Mouse (Mus musculus) testis, postnatal 14 days (tissue): ENCODE data around the gene Sipa1l1.
"Not testable (repeated sequence)": the region's sequence is repeated elsewhere in the genome, so short reads cannot be mapped to it uniquely, and the experiment has no call there.

Source experiments
- DNase-seq: peaks from one replicate; pipeline ENCODE4 v3.0.0; 2021; ENCODE audit warnings: low spot score

Gene Sipa1l1

DNA sequence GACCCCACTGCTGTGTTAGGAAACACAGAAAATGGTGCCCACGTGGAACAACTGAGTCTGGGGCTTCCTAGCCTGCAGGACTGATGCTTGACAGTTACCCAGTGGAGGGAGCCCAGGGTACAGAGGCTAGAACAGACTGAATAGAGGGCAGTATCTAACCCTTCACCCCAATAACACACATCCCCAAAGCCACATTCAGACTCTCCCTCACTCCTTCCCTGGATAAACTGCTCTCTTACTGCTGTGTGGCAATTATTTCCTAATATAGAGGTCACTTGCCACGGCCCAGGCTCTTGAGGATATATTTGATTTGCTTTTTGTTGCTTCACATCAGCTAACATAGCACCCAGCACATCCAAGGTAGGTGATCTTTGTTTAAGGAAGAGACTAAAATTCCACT lies 307.5 kb downstream of the Sipa1l1 start:
- no peak for DNase-seq

DNA sequence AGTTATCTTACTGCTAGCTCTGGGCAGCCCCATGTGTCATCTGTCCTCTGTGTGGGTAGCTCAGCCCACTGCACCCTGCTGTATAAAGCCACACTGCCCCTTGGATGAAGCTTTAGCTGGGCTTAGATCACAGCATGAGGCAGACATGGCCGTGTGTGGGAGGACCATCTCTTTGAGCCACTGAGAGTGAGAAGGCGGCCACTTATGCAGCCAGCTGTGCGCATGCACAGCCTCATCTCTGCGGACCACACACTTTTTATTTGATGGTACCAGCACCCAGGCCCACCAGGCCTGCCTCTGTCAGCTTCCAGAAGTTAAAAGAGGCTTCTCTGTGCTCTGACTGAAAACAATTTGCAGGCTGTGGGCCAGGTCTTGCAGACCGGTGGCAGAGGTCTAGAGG lies 308.7 kb downstream of the Sipa1l1 start:
- DNase-seq = no peak

DNA sequence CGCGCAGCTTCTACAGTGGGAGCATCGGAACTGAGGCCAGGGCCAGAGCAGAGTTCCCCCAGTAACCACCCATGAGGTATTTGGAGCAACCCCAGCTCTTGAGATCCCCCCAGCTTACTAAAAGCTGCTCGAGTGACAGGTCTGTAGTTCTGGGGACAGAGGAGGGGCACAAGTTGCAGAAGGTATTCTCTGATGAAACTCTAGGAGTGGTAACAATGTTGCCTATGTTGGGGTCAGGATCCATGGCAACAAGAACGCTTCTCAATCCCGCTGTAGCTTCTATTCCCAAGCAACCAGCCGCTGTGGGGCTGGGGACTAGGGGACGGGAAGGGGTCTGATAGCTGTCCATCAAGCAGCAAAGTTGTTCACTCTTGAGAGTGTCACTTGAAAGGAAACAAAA lies 309.1 kb downstream of the Sipa1l1 start:
- peak; percentile 32 for DNase-seq

DNA sequence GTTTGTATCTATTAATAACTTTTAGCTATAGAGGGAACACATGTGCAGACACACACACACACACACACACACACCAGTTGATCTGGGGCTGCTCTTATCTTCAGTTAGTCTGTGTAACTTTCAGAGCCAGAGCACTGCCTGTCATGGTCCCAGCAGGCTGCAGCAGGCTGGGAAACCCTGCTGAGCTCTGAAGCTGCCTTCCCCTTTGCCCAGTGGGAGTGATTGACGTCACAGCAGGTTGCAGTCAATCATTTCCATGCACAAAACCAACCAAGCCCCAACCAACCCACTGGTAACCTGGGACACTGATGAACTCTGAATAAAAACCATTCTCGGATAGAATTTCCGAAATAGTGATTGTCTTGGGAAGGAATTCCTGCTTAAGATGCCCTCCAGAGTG lies 310.3 kb downstream of the Sipa1l1 start:
- DNase-seq = no peak

- DNase-seq = not testable (repeated sequence)
Observed at GRCm38 (mm10) chr12:82480425-82480824, 311.3 kb downstream of the Sipa1l1 start.

- no peak for DNase-seq
Observed at GRCm38 (mm10) chr12:82485466-82485865, 316.3 kb downstream of the Sipa1l1 start.

DNA sequence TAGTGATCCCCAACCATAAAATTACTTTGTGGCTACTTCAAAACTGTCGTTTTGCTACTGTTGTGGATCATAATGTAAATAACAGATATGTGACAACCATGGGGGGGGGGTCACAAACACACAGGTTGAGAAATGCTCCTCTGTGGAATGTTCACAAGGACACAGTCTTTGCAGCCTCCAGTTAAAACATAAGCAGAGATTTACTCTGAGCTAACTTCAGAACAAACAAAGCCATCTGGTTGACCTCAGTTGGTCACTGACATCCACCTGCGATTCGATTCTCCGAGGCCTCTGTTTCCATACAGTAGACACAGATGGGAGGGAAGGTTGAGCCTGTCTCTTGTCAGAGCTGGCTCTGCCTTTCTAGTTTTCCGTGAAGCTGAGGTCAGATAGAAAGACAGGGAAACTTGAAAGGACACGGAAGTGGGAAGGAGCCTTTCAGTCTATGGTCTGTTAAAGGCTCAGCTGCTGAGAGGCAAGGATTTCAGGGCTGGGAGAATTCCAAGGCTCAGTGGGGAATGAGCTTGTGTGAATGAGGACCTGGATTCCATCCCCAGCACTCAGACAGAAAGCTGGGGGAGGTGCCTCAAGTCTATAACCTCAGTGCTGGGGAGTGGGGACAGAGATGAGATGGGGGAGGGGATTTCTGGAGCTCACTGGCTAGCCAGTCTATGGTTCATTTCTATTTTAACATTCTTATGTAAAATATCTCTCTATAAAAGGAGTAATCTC lies 317.9 kb downstream of the Sipa1l1 start:
- DNase-seq = no peak

DNA sequence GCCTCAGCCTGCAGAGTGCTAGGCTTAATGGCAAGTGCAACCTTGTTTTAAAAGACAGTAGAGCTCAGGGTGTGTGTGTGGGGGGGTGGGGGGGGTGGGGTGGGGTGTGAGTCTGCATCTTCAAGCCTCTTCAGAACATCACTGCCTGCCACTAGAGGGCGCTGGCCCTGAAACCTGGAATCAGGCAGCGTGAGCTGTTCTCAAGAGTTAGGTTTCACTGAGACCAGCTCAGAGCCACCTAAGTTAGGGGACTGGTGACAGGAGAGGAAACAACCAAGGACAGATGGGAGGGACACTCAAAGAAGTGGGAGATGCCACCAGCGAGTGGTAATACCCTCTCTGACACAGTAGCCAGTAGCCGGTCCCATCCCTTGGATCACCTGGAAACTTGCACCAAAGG lies 320.0 kb downstream of the Sipa1l1 start:
- DNase-seq = no peak

GRCm38 (mm10) chr12:82489621-82490020 lies 320.5 kb downstream of the Sipa1l1 start:
- no peak for DNase-seq

DNA sequence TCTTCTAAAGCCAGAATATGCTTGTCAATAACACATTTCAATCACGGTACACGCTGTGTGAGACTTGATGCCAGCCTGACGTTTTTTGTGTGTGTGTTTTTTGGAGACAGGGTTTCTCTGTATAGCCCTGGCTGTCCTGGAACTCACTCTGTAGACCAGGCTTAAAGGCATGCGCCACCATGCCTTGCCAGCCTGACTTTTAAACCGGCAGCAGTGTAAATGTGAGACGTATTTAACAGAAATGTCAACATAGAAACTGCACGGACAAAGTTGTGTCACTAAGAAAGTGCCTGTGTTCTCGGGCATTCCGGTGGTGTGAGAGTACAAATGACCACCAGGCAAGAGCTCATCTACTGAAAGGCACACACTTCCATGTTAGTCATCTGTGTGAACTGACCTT lies 323.3 kb downstream of the Sipa1l1 start:
- no peak for DNase-seq

- DNase-seq = not testable (repeated sequence)
Observed at GRCm38 (mm10) chr12:82493260-82493659, 324.1 kb downstream of the Sipa1l1 start.

DNA sequence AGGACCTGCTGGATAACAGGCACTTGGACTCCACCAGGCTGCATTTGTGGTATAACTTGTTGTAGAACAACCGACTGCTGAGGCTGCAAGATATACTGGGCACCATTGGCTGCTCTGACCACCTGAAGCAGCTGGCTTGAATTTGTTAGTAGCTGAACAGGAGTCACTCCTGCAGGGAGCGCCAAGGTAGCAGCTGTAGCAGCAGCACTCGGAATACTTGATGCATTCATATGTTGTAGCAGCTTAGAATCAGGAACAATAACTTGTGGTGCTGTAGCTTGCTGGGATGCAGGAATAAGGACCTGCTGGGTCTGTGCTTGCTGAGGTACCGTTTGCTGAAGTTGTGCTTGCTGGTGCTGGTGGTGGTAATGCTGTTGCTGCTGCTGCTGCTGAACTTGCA lies 326.8 kb downstream of the Sipa1l1 start:
- DNase-seq = no peak

DNA sequence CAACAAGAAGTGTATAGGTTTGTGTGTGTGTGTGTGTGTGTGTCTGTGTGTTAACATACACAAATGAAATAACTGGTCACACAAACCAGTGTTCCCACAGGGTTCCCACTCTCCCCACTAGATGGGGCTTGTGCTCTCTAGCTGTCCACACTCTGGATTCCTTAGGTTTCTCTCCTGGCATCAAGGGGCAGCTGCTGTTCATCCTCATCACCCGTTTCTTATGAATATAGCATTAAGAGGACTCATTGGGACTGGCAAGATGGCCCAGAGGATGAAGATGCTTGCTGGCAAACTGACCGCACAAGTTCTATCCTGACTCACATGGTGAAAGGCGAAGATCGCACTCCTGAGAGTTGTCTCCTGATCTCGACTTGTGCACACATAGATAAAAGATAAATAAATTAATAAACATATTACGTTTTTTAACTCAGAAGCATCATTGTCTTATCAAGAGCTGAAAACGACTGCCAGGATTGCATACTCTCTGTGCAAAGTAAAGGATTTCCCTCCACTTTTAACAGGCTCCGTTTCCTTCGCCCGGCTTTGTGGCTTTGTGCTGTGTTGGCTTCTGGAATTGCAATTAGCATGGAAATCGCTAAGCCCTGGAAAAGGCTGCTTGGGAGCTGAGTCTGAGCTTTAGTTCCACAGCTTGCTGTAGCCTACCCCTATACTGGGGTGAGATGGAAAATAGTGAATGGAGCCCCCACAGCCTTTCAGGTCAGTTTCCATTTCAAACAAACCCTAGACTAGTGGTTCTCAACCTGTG lies 328.9 kb downstream of the Sipa1l1 start:
- DNase-seq = no peak

- no peak for DNase-seq
Observed at GRCm38 (mm10) chr12:82498701-82499100, 329.6 kb downstream of the Sipa1l1 start.

DNA sequence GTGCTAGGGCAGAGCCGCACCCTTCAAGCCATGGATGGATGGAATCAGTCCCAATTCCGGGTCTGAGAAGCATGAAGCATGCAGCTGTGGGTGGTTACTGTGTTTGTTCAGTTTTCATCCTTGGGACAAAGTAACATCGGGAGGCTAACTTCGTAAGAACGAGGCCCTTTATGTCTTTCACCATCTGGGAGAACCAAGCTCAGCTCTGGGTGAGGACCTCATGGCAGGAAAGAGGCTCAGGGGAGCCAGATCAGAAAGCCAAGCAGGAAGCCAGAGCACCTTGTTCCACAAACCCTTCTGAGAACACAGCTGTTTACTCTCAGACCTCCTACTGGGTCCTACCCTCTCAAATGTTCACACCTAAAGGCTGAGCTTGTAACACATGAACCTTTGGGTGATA lies 330.6 kb downstream of the Sipa1l1 start:
- DNase-seq = no peak
